Mouse (Mus musculus): ENCODE results near the gene Tsc22d2. TPM values are rescaled to one million over a fixed set of nuclear protein-coding genes. Genes with fewer than 3 reads are reported as not detected.

Gene Tsc22d2
- polyA plus RNA-seq, 1 experiment from 2014 or later = 3.8 TPM

Other genes with a start within 250 kb of the Tsc22d2 start
- 23.5 and 25.8 TPM in 2 replicates for gene Eif2a, start 111.1 kb downstream of the Tsc22d2 start, polyA plus RNA-seq (2015; fragmentation: Nextera tagmentation; extraction: Ambion mirVana)
- gene Serp1, start 111.2 kb downstream of the Tsc22d2 start, polyA plus RNA-seq (2015; fragmentation: Nextera tagmentation; extraction: Ambion mirVana) = 101 and 105 TPM in 2 replicates
- 10.5 and 10.6 TPM in 2 replicates for gene Selenot, start 161.9 kb downstream of the Tsc22d2 start, polyA plus RNA-seq (2015; fragmentation: Nextera tagmentation; extraction: Ambion mirVana)
- not detected in 2 replicates for gene Erich6, start 222.5 kb downstream of the Tsc22d2 start, polyA plus RNA-seq (2015; fragmentation: Nextera tagmentation; extraction: Ambion mirVana)